Mouse (Mus musculus): ENCODE measurements around the gene Nlrp14.
"Not testable (repeated sequence)": the region's sequence is repeated elsewhere in the genome, so short reads cannot be mapped to it uniquely, and the experiment has no call there.

The Nlrp14 gene

DNA sequence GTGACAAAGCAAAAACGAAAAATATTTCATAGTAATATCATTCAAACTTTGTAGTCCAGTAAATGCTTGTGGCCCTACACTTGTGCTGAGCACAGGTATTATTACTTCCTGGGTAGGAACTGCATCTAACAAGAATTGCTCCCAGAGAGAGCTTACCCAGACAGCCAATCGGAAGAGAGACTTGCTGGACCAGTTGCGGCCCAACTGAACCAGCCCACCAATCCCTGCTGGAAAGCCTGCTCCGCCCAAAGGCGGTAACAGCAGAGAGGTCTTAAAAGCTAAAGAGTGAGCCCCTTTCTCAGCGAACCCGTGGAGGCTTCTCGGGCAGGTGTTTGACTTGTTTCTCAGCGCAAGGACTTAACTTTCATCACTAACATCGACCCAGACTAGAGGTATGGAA lies at the start of gene Nlrp14:
Nlrp14 (plus strand) TSS at position 301 of the 400 bp plus-strand sequence.
- DNase-seq (ENCODE audit: low spot score in 2 of 2), result no peak

DNA sequence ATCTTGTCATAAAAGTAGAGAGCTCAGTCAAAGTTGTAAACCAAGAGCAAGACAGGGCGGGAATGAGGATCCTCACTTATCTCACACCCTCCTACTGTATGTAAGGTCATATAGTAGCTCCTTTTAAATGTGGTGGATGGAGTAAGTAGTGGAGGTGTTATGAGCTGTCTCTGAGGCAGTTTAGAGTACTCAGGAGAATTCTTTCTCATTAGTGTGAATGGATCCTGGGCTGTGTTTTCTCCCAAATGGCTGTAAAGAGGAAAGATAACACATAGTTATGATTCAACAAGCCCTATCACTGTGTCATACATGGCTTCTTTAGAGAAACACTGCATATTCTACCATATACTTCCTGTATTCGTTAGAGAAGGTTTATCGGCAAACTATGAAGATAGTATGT lies 35.8 kb upstream of the Nlrp14 start, which contains the start of gene Olfr715:
Olfr715 (minus strand) TSS at position 101 of the 400 bp plus-strand sequence.
- DNase-seq (ENCODE audit: low spot score in 2 of 2), result not testable (repeated sequence)

DNA sequence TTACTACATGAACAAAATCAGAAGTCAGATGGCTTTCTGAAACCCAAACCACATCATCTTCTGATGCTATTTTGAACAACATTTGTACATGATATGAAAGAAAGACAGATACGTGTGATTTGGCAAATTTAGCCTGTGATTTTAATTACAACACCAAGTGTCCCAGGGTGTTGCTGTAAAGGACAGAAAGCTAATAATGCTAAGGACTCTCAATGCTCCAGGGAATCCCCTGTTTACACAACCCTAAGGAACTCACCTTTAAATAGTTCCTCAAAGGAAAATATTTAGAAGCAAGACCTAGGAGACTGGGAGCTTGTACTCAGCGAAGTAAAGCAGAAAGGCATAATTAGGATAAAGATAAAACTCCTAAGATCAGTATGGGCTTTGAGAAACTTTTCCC lies 28.8 kb upstream of the Nlrp14 start, which contains the start of gene Olfr716:
Olfr716 (plus strand) TSS at position 301 of the 400 bp plus-strand sequence.
- not testable (repeated sequence) for DNase-seq (ENCODE audit: low spot score in 2 of 2)

DNA sequence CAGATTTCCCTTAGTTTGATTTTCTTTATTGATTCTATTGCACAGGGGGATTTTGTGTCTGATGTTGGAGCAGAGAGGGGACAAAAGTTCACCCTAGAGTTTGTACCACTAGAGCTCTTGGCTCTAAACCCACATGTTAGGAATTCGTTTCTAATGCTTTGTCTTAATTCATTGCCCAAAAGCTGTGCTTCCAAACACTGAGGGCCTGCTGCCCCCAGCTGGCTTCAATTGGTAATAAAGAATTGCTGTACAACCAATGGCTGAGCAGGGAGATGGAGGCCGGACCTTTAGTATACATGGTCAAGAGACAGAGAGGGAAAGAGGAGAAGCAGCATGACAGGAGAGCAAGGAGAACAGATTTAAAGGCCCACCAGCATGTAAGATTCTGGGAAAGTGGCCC lies 13.6 kb downstream of the Nlrp14 start:
- no peak for DNase-seq (ENCODE audit: low spot score in 2 of 2)

DNA sequence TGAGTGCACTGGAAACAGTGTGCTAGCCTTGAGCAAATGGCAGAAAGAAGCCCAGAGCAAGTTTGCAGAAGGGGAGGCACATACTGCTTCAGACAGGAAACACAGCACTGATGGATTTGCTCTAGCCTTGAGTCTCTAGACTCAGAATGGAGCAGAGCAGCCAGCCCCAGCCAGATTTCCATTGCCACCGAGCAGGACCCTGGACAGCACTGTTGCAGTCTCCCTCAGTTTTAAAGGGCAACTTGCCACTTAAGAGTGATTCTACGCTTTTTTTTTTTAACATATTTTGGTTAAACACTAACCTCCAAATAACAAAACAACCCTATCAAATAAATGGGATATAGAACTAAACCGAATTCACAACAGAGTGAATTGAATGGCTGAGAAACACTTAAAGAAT lies 35.0 kb downstream of the Nlrp14 start:
- no peak for DNase-seq (ENCODE audit: low spot score in 2 of 2)

DNA sequence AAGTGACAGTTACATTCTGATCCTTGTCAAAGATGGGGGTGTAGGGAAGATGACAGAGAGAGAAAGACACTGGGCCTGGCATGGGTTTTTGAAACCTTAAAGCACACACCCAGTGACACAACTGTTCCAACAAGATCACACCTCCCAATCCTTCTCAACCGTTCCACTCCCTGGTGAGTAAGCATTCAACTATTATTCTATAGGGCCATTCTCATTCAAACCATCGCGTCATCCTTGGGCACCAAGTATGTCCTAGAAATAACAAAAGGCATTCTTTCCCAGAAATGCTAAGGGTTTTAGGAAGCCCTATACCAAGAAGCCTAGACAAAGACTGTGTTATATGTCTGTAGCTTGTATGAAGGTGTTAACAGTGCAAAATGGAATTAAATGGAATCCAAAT lies 41.1 kb downstream of the Nlrp14 start:
- DNase-seq (ENCODE audit: low spot score in 2 of 2), result no peak

DNA sequence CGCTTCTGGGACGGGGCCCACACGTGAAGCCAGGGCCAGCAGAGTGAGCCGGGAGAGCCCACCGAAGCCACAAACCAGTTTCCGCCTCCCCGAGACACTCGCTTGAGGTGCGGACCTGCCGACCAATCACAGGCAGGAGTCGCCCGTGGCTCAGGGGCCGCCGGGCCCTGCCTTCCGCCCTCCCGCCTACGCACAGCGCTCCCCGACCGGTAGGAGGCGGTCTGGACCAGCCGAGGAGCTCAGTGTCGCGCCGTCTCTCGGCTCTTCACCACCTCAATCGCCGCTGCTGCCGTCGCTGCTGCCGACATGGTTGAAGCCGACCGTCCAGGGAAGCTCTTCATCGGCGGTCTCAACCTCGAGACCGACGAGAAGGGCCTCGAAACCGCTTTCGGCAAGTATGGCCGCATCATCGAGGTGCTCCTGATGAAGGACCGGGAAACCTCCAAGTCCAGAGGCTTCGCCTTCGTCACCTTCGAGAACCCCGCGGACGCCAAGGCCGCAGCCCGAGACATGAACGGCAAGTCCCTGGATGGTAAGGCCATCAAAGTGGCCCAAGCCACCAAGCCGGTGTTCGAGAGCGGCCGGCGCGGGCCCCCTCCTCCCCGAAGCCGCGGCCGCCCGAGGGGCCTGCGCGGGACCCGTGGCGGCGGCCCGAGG lies 42.5 kb downstream of the Nlrp14 start, which contains the start of gene Rbmxl2:
Rbmxl2 (plus strand) TSS at position 242 of the 657 bp plus-strand sequence.
- no peak for DNase-seq (ENCODE audit: low spot score in 2 of 2)

DNA sequence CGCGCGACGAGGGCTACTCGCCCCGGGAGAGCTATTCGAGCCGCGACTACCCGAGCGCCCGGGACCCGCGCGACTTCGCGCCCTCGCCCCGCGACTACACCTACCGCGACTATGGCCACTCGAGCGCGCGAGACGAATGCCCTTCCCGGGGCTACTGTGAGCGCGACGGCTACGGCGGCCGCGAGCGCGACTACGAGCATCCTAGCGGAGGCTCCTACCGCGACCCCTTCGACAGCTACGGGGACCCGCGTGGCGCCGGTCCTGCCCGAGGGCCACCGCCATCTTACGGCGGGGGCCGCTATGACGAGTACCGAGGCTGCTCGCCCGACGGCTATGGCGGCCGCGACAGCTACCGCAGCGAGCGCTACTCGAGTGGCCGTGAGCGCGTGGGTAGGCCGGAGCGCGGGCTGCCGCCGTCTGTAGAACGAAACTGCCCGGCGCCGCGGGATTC lies 43.4 kb downstream of the Nlrp14 start:
- DNase-seq (ENCODE audit: low spot score in 2 of 2), result no peak

DNA sequence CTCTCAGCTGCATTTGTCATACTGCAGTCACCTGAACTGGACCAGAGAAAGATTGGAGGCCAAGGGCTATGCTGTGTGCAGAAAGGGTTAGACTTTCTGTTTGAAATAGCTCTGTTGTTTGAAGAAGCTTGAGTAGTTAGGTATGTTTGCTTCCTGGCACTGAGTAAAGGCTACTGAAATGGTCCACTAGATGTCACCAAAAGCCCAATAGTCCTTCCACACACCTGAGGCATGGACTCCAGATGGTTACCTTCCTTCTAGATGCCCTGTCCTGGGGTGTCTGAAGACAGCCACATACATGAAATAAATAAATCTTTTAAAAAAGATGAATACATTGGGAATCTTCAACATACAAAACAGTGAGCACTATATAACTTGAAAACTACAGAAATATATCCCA lies 48.9 kb downstream of the Nlrp14 start:
- DNase-seq (ENCODE audit: low spot score in 2 of 2), result peak in 1 of 2 experiments; percentile 15

DNA sequence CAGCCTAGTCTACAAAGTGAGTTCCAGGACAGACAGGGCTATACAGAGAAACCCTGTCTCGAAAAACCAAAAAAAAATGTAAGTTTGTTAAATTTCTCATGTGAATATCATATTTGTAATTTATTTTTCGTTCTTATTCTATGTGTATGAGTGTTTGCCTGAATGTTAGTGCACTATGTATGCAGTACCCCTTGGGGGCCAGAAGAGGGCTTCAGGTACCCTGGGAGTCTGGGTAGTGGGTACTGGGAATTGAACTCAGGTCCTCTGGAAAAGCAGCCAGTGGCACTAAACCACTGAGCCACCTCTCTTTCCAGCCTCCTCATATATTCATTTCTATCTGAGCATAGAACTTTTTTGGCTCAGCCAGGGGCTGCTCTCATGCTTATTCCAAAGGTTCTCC lies 50.1 kb downstream of the Nlrp14 start:
- DNase-seq (ENCODE audit: low spot score in 2 of 2), result no peak

DNA sequence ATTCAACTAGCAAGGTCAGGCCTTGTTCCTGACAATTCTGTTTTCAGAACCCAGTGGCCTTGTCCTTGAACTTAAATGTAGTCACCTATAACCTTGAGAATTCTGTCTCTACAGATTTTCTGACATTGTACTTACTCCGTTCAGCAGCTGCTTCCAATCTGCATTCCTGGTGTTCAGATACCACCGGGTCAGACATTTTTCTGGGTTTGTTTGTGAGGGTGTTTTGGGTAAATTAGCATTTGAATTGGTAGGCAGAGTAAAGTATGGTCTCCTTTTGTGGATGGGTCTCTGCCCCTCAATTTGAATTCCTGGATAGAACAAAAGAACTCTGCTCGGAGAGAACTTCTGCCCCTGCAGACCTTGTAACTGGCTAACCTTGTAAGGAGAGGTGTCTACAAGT lies 70.1 kb downstream of the Nlrp14 start:
- no peak for DNase-seq (ENCODE audit: low spot score in 2 of 2)

DNA sequence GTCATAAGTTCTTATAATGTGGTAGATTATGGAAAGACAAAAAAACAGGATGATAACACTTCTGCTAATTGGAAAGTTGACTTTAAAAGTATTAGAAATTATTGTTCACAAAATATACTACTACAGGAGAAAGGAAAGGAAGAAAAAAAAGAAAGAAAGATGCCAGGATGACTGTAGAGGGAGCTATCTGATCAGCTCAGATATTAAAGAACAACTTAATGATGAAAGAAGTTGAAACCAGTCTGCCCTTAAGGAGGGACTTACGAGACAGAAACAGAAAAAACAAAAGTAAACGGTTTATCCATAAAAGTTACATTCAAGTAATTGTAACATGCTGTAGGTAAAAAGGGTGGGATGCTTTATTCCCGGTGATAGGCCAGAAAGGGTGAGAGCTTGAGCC lies 70.7 kb downstream of the Nlrp14 start:
- no peak for DNase-seq (ENCODE audit: low spot score in 2 of 2)

DNA sequence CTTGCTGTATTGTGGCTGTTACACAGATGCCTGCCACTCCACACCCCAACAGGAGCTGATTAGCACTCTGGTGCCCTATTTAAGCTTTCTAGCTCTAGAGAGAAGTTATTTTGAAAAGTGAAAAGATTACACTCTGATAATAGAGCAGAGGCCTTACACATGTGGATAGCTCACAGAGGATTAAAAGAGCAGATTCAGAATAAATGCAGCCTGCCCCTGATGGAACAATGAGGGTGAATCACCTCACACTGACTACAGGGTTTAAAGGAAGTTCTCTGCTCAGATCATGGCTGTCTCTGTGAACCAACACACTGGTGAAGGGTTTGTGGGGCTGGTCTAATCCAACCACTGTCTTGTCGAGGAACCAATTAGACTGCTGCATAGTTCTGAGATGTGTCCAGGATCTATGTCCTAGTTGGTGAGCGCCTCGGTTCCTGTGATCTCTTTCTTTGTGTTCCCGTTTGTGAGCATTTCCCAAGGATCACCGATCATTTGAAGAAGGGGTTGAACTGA lies 74.6 kb downstream of the Nlrp14 start:
- DNase-seq (ENCODE audit: low spot score in 2 of 2), result peak in 1 of 2 experiments; percentile 3

Data from left cerebral cortex, adult 9 months (tissue).